ENCODE assay signal across 20 mouse cellular contexts in genomic region chr5:151642867-151643266, GRCm38 (mm10). TPM values are rescaled to one million over a fixed set of nuclear protein-coding genes. Genes with fewer than 3 reads are reported as not detected.
"Had no signal": no experiment of that assay in that cellular context is flagged by ENCODE, and none has a peak within 500 bp of the region (broad histone marks: within the 10 kb centered on the region; RNA-seq: fewer than 3 reads in every experiment).

No protein-coding gene starts in this region.

- H3K4me1 ChIP-seq: intestine, embryonic 15.5 days; limb, embryonic 12.5 days; midbrain, embryonic 15.5 days; neural tube, embryonic 12.5 days had no signal

- H3K4me2 ChIP-seq: intestine, embryonic 15.5 days; limb, embryonic 12.5 days; midbrain, embryonic 11.5 days; midbrain, embryonic 15.5 days; neural tube, embryonic 12.5 days had no signal

- H3K9ac ChIP-seq: intestine, embryonic 15.5 days; limb, embryonic 12.5 days; liver, embryonic 14.5 days; midbrain, embryonic 15.5 days; neural tube, embryonic 12.5 days had no signal

- H3K4me3 ChIP-seq: intestine, embryonic 15.5 days; limb, embryonic 12.5 days; megakaryocyte, embryonic 14.5 days; midbrain, embryonic 15.5 days; neural tube, embryonic 12.5 days had no signal

- ATAC-seq: intestine, embryonic 15.5 days; lung, postnatal 0 days; midbrain, embryonic 15.5 days had no signal

- H3K9me3 ChIP-seq: intestine, embryonic 15.5 days; megakaryocyte, embryonic 14.5 days; midbrain, embryonic 15.5 days; neural tube, embryonic 12.5 days had no signal

- DNase-seq: kidney, adult 18-20 months; kidney, postnatal 36 days; lung, adult 2 months; lung, postnatal 36 days; retina, postnatal 1 day; thymus, adult 18-20 months; thymus, postnatal 14 days had no signal

- H3K27me3 ChIP-seq: intestine, embryonic 15.5 days; limb, embryonic 12.5 days; megakaryocyte, embryonic 14.5 days; midbrain, embryonic 15.5 days; neural tube, embryonic 12.5 days had no signal

- H3K27ac ChIP-seq: intestine, embryonic 15.5 days; limb, embryonic 12.5 days; liver, embryonic 14.5 days; midbrain, embryonic 15.5 days; neural tube, embryonic 12.5 days had no signal

RNA-seq across cellular contexts. Expression of gene Vmn2r18, which starts 37.0 kb away (rescaled TPM):
- total RNA-seq: layer of hippocampus, adult 18-20 months; layer of hippocampus, postnatal 10 days; left cerebral cortex, postnatal 36 days; liver, adult 2 months; monocyte, adult 5-6 weeks had no signal
- polyA plus RNA-seq: limb, embryonic 12.5 days; liver, adult 2 months; liver, embryonic 14.5 days; lung, adult 2 months; lung, postnatal 0 days; midbrain, embryonic 15.5 days had no signal
